Mouse (Mus musculus) kidney, adult 8-10 months (tissue): ENCODE measurements at regions not wholly inside any gene's neighbourhood (a gene's known extent, or its start where the extent isn't known, plus 50 kb on each side); places are given as distances from the start of the nearest gene placed in this dataset.

Source experiments
- DNase-seq, 2 experiments: peaks; one replicate each; pipeline ENCODE4 v3.0.0; 2022

GRCm38 (mm10) chr9:67165486-67165885, 116.3 kb upstream of the Tpm1 start:
- DNase-seq = no peak

GRCm38 (mm10) chr9:67163746-67164145, 114.5 kb upstream of the Tpm1 start:
- DNase-seq = peak in 1 of 2 experiments; percentile 23

DNA sequence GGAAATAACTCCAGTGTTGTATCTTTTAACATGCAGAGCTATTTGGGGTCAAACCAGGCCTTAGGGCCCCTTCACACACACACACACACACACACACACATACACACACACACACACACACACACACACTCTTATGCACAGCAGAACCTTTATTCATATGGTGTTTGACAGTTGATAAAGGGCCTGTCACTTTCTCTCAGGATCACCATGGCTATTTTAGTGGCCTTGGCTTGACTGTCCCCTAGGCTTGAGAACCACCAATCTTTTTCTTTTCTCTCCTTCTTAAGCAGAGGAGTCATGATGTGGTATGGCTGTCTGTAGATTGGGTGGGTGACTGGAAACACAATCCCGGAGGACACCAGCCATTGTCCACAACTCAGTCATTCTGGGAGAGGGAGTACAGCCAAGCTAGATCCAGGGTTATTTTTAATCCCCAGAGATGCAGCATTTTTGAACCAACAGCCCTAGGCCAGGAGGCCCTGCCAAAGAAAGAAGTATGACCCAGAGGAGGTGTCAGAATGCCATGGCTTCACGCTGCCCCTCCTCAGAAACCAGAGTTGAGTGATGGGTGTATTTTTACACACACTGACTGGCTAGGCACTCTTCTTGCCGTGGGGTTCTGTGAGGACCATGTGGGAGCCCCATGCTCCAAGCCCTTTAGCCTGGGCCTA, 111.7 kb upstream of the Tpm1 start:
- no peak for DNase-seq

- no peak for DNase-seq
Observed at GRCm38 (mm10) chr9:67160350-67160749, 111.1 kb upstream of the Tpm1 start.

GRCm38 (mm10) chr9:67156590-67157259, 107.5 kb upstream of the Tpm1 start:
- peak; percentile 38 to 63 for DNase-seq

DNA sequence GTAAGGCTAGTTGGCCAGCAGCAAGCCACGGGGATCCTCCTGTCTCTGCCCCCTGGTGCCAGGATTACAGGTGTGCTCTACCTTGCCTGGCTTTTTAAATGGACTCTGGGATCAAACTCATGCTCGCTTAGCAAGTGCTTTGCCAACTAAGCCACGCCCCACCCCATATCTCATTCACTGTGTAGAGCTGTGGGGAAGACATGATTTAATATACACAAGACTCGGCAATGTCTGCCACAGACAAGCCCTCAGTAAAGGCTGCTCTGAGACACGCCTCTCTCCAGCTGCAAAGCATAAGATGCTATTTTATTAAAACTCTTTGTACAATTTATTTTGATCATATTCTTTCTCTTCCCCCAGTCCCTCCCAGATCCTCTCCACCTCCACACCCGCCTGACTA, 104.9 kb upstream of the Tpm1 start:
- no peak for DNase-seq

- no peak for DNase-seq
Observed at GRCm38 (mm10) chr9:67153333-67153732, 104.1 kb upstream of the Tpm1 start.

- DNase-seq = no peak
Observed at GRCm38 (mm10) chr9:67147656-67148055, 98.5 kb upstream of the Tpm1 start.

GRCm38 (mm10) chr9:67145392-67145791, 96.2 kb upstream of the Tpm1 start:
- no peak for DNase-seq

- DNase-seq = no peak
Observed at GRCm38 (mm10) chr9:67144511-67144910, 95.3 kb upstream of the Tpm1 start.

- no peak for DNase-seq
Observed at GRCm38 (mm10) chr9:67140319-67140887, 91.2 kb upstream of the Tpm1 start.

- DNase-seq = peak; percentile 41 to 53
Observed at GRCm38 (mm10) chr9:67137681-67138080, 88.5 kb upstream of the Tpm1 start.

- no peak for DNase-seq
Observed at GRCm38 (mm10) chr9:67137141-67137540, 87.9 kb upstream of the Tpm1 start.

- no peak for DNase-seq
Observed at GRCm38 (mm10) chr9:67136166-67136565, 87.0 kb upstream of the Tpm1 start.

- no peak for DNase-seq
Observed at GRCm38 (mm10) chr9:67134378-67134777, 85.2 kb upstream of the Tpm1 start.

DNA sequence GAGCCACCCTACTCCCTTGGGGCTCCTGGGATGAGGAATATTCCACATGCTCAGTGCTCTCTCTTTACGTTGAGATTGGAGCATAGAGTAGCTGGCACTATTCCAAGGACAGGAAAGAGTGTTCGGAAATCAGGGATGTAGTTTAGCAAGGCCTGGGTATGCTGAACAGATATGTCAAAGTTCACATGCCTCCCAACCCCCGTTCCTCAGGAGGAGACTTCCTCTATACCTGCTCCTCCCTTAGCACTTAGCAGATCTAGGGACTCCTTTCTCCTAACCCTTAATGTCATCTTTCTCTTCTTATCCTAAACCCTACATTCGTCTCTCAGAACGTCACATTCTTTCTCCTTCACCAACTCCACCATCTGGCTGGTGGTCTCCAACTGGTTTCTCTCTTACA, 83.2 kb upstream of the Tpm1 start:
- no peak for DNase-seq

DNA sequence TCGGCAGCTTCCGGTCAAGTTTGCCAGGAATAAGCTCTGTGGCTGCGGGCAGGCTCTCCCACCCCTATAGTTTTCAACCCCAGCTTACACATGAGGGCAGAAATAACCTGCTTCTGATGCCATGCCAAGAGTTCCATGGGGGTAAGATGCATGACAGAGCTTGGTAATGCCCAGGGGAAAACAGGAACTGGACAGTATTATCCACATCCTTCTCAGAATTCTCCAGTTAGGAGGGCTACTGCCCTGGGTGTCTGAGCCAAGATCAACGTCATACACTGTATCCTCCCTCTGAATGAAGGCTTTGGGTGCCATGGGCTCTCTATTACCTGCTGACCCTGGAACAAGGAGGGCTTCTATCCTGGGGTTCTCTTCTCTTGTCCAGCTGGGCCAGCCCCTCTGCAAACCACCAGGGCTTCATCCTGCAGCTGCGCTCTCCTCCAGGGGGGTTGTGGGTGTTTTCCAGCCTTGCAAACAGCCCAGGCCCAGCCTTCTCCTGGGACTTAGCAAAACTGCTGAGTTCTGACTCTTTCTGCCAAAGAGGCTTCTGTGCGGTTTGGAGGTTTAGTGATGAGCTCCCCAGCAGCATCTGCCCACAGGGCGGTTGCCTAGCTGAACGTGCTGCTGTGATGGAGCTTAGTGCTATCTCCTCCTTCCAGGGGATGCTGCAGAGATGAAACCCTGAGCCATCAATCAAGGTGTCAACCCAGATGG, 81.7 kb upstream of the Tpm1 start:
- no peak for DNase-seq

DNA sequence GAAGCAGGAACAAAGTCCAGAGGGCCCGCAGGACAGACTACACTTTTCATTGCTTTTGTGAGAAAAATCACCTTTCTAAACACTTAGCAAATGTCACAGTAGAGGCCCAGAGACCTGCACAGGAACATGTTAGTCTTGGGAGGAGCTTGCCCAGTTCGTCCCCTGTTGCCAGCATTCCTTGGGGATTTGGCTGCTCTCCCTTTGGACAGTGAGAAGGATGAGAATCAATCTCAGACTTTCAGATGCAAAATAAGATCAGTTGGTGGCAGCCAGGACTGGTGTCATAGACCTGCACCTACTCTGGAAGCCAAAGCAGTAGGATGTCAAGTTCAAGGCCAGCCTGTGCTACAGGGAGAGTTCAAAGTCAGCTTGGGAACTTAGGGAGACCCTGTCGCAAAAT, 80.7 kb upstream of the Tpm1 start:
- DNase-seq = no peak

DNA sequence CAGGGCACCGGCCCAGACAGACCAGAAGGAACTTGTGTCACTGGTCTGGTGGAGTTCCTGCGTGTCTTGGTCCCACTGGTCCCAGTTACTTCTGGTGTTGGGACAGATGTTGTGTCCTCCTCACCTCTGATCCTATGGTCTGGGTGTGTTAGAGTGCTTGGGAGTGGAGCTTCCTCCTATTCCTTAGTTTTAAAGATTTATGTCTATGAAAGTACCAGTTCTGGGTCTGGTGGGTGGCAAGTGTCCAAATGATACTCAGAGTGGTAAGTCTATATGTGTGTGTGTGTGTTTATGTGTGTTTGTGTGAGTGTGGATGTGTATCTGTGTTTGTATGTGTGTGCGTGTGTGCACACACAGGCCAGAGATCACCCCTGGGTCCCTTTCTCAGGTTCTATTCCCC, 79.9 kb upstream of the Tpm1 start:
- no peak for DNase-seq

GRCm38 (mm10) chr9:67121691-67122090, 72.5 kb upstream of the Tpm1 start:
- no peak for DNase-seq

GRCm38 (mm10) chr9:67118880-67119644, 69.9 kb upstream of the Tpm1 start:
- DNase-seq = no peak

DNA sequence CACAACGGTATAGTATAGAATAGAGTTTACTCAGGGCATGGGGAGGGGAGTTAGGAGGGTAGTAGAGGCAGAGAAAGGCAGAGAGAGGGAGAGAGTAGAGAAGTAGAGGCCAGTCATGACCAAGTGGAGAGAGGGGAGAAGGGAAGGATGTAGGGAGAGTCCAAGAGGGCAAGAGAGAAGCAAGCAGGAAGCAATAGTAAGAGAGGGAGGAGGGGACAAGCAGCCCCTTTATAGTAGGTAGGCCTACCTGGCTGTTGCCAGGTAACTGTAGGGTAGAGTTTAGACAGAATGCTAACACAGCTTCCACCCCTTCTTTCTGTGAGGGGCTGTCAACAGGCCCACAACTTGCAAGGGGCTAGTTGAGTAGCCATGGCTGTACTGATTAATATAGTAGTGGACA, 69.2 kb upstream of the Tpm1 start:
- DNase-seq = no peak

DNA sequence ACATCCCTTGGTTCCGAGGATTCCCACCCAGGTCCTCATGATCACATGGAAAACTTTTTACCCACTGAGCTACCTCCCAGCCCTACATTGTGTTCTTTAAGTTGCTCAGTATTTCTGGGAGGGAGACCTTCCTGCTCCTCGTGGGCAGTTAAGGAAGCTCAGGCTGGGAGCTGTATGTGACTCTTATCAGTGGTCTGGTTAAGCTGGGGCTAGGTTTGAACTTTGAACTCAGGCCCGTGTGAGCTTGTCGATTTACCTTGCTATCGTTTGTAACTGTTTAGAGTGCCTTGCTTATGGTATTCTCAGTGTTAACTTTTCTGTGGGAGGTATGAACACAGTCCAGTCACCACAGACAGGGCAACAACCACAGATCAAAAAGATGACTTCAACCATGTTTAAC, 68.4 kb upstream of the Tpm1 start:
- no peak for DNase-seq
